Mouse (Mus musculus) embryonic fibroblast, embryonic 13.5 days (primary cell): Measurements from ENCODE around the gene Timp3. TPM values are rescaled to one million over a fixed set of nuclear protein-coding genes. Genes with fewer than 3 reads are reported as not detected.

Source experiments
- H3K27ac ChIP-seq: 2 replicates; pipeline ENCODE4 v1.5.1; 2012; ENCODE audit warnings: low read length, control low read depth, inconsistent platforms; ENCODE audit not compliant: insufficient read depth
- H3K4me1 ChIP-seq: 2 replicates; pipeline ENCODE4 v1.6.1; 2011; ENCODE audit warnings: low read length; ENCODE audit not compliant: control insufficient read depth, insufficient read depth
- H3K4me3 ChIP-seq: 2 replicates; pipeline ENCODE4 v1.5.1; 2011; ENCODE audit warnings: mild to moderate bottlenecking, control low read depth, low read length; ENCODE audit not compliant: insufficient read depth
- CTCF ChIP-seq: IDR thresholded peaks from 2 replicates; pipeline ENCODE4 v1.5.1; 2011; ENCODE audit warnings: mild to moderate bottlenecking, control low read depth, low read length, moderate library complexity, borderline replicate concordance; ENCODE audit not compliant: insufficient read depth
- POLR2A ChIP-seq: IDR thresholded peaks from 2 replicates; pipeline ENCODE4 v1.6.1; 2011; ENCODE audit warnings: low read depth, mild to moderate bottlenecking, control low read depth, low read length, moderate library complexity
- polyA plus RNA-seq: library from polyadenylated mRNA; stranded (reverse); fragments of >200 nt; gene quantifications from 2 replicates; pipeline ENCODE4 v1.2.4, GENCODE M21; 2011; ENCODE audit warnings: low read depth; ENCODE audit not compliant: missing spikeins, insufficient read length

Timp3 gene
- polyA plus RNA-seq, 1 experiment: 704 TPM

DNA sequence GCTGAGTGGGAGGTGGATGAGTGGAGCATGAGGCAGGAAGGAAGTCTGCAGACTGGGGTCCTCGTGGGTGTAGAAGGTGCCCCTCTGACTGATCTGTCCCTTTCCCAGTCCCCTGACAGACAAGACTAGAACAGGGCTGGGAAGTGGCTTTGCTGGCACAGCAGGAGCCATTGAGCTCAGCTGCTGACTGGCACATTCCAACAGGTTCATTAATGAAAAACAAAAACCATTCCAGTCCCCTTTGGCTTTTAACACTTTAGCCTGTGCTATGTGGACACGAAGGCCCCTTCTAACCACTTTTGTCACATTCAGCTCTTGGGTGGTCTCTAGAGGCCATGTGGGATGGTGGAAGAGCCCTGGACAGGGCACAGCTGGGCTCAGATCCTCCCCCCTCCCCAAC, 4.4 kb downstream of the Timp3 start:
- H3K4me3 ChIP-seq: no peak overlapping the region
- peaks cover 10% of the 10 kb centered on the region; the same call in 1 of the 2 replicates for H3K4me1 ChIP-seq
- H3K27ac ChIP-seq: no peak overlapping the region
- TF ChIP-seq CTCF (no peak), POLR2A (no peak)

DNA sequence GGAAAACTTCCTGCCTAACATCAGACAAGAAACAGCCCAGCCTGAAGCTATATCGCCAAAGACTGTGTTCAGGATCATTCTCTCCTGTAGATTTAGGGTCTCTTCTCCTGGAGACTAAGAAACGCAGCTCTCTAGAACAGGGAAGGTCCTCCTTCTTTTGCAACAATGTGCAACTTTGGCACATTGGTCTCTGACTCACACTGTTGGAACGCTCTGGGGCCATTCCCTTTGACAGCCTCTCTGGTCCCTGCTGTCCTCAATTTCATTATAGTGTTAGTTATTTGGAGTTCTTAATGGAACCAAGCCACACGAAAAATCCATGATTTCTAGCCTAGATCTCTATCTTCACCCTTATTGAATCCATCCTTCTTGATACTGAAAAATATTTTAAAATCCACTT, 7.1 kb downstream of the Timp3 start:
- Histone ChIP-seq H3K4me1 (peaks cover 18% of the 10 kb centered on the region), H3K27ac (peak overlapping the region; percentile 68), H3K4me3 (no peak overlapping the region)
- TF ChIP-seq CTCF (no peak), POLR2A (no peak)

DNA sequence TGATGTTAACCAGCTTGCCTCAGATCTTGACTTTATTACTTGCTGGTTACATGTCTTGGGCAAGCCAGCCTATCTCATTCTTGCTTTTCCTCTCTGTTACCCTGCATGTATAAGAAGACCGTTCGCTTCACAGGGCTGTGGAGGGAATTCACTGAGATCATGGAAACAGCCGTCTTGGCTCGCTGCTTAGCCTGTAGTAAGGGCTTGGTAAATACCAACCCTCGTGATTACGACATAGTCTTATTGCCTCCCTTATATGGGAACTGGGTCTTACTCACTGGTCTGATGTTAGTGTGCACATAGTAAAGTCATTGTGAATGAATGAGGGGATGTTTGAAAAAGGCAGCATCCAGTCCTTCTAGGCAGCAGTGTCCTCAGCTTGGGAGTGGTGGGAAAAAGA, 10.4 kb downstream of the Timp3 start:
- H3K27ac ChIP-seq: peak overlapping the region; percentile 96
- H3K4me3 ChIP-seq: no peak overlapping the region
- no peak for TF ChIP-seq POLR2A
- TF ChIP-seq CTCF: no peak
- peaks cover 16% of the 10 kb centered on the region for H3K4me1 ChIP-seq

DNA sequence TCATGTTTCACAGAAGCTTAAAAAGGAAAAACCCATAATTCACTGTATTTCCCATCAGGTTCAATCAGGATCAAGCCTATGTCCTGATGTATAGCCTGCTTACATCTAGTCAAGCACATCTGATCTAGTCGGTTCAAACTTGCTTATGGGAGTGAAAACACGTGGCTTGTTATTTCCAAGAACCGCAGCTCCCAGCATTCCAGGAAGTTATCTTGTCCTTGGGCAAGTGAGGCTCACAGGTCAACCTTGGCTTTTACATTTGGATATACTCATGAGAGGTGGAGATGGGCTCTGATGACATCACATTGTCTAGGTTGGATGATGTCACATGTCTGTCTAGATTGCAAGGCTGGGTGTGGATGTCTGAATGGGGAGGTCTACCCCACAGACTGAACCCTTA, 12.8 kb downstream of the Timp3 start:
- Histone ChIP-seq H3K4me3 (no peak overlapping the region), H3K27ac (no peak overlapping the region), H3K4me1 (peaks cover 8% of the 10 kb centered on the region)
- no peak for TF ChIP-seq POLR2A
- no peak for TF ChIP-seq CTCF

DNA sequence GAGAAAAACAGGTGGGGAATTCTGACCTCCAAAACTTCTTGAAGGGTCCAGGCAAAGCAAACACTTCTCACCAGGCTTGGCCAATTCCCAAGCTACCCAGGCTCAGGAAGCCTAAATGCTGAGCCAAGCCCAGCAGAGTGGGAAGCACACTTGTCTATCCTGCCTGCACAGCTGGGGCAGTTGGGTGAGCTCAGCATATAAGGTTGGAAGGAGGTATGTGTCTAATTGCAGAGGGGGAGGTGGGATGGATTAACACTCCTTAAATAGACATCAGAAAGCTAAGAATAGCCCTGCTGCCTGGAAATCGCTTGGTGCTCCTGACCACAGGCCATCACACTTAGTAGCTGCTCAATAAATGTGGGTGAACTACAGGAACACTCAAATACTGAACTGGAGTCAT, 13.3 kb downstream of the Timp3 start:
- TF ChIP-seq POLR2A (no peak), CTCF (no peak)
- H3K4me1 ChIP-seq: peaks cover 8% of the 10 kb centered on the region
- no peak overlapping the region for H3K27ac ChIP-seq
- no peak overlapping the region for H3K4me3 ChIP-seq

DNA sequence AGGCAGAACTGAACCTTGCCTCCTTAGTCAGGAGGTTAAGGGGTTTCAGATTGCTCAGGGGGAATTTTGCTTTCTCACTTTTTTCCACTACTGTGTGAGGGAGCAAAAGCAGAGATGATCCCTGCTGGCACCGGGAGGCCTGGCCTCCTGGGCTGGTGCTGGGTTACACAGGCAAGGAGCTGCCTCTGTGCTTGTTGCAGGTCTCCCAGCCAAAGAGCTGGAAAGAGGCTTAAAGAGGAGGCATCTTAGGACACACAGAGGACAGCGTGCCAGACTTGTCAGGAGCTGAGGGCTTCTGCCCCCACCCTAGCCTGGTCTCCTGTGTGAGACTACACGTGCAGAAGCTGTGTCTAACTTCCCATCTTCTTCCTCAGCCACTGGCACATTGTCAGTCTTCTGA, 15.3 kb downstream of the Timp3 start:
- Histone ChIP-seq H3K4me3 (no peak overlapping the region), H3K4me1 (peaks cover 4% of the 10 kb centered on the region), H3K27ac (no peak overlapping the region)
- TF ChIP-seq CTCF (no peak), POLR2A (no peak)

DNA sequence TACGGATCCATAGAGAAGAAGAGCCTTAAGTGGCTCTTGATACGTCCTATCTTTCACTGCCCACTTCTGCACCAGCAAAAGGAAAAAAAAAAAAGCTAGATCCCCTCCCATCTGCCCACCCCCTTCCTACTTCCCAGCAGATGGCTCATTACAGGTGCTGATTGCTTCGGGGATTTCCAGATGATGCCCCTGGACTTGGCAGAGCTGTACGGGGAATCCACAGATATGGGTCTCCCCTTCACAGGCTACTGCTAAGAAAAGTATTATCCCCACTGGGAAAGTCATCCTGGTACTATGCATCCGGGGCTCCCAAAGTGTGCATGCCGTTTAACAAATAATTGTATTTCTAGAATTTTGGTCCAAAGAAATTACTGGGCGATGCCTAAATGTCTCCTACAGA, 17.5 kb downstream of the Timp3 start:
- no peaks in the 10 kb centered on the region; the same call in 1 of the 2 replicates for H3K4me1 ChIP-seq
- H3K4me3 ChIP-seq: no peak overlapping the region
- TF ChIP-seq POLR2A (no peak), CTCF (no peak)
- H3K27ac ChIP-seq: no peak overlapping the region

DNA sequence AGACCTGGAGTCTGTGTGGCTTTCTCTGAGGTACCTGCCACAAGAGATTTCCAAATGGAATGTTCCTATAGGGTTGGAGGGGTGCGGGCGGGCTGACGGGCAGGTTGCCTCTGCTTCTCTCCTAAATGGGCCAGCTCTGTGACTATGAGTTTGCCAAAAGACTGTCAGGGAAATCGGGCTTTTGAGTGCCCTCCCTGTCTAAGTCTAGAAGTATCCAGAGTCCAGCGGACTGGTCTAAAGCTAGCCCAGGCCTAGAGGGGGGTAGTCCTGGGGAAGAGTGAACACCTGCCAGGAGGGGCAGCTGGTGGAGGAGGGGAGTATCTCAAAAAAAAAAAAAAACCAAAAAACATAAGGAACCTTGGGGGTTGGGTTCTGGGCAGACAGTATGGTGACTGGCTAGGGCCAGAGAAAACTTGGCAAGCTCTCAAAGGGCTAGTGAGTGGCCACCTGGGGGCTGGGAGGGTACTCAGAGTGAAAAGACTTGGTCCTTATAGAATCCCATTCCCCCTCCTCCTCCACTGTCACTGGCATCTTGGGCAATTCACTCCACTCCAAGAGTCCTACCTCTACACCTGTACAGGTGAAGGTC, 18.5 kb downstream of the Timp3 start:
- no peak overlapping the region for H3K27ac ChIP-seq
- TF ChIP-seq POLR2A: no peak
- no peak for TF ChIP-seq CTCF
- no peaks in the 10 kb centered on the region; the same call in 1 of the 2 replicates for H3K4me1 ChIP-seq
- no peak overlapping the region for H3K4me3 ChIP-seq

DNA sequence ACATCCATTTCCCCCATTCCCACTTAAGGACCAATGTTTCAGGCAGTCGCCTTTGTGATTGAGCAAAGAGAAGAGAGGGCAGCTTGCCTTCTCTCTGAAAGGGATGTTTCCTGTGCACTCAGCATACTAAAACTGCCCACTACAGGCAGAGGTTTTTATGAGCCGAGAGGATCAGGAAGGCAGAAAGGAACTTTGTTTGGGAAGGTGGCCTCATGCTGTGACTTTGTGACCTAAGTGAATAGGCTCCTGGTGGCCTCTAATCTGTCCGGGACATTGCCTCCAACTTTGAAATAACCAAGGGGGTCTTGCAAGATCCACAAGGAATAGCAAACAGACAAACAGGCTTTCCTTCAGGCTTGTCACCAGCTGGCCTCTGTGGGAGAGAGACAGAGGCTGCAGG, 19.4 kb downstream of the Timp3 start:
- Histone ChIP-seq H3K27ac (no peak overlapping the region), H3K4me3 (no peak overlapping the region), H3K4me1 (no peaks in the 10 kb centered on the region; the same call in 1 of the 2 replicates)
- TF ChIP-seq CTCF (no peak), POLR2A (no peak)

DNA sequence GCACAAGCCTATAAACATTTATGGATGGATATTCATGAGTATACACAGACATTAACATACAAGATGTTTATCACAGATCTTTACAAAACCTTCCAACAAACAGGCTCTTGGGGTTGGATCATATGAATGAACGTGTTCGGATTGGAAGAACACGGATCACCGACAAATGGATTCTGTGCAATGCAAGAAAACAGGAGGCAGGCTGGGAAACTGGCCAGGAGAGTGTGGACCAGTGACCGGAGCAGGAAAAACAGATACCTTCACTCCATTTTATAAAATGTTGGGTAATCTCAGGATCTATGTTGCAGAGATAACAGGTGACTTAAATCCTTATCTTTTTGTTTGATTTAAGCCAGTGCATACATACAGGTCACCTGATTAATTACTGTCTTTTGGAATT, 20.0 kb downstream of the Timp3 start:
- Histone ChIP-seq H3K4me3 (no peak overlapping the region), H3K4me1 (no peaks in the 10 kb centered on the region; the same call in 1 of the 2 replicates), H3K27ac (no peak overlapping the region)
- no peak for TF ChIP-seq CTCF
- TF ChIP-seq POLR2A: no peak
